Mouse (Mus musculus) heart, adult 2 months (tissue): ENCODE measurements around the gene Srrm2. TPM values are rescaled to one million over a fixed set of nuclear protein-coding genes. Genes with fewer than 3 reads are reported as not detected.
A peak's percentile ranks its signal among the peaks of the same experiment; 100 is the strongest.

ENCODE experiments used
- DNase-seq, 2 experiments: peaks; one replicate each; pipeline ENCODE4 v3.0.0; 2021
- H3K27ac ChIP-seq: fragments of 200-600 bp; 2 replicates; pipeline ENCODE4 v1.8.1; 2022
- H3K27me3 ChIP-seq: fragments of 200-500 bp; 2 replicates; pipeline ENCODE4 v1.6.1; 2012; ENCODE audit warnings: mild to moderate bottlenecking, low read length, inconsistent platforms, mixed read lengths; ENCODE audit not compliant: control insufficient read depth, insufficient read depth
- H3K36me3 ChIP-seq: fragments of 200-500 bp; 2 replicates; pipeline ENCODE4 v1.6.1; 2012; ENCODE audit warnings: low read length, inconsistent platforms; ENCODE audit not compliant: control insufficient read depth, insufficient read depth
- H3K4me1 ChIP-seq: fragments of 200-500 bp; 2 replicates; pipeline ENCODE4 v1.6.1; 2011; ENCODE audit warnings: low read length; ENCODE audit not compliant: control insufficient read depth, insufficient read depth
- H3K4me3 ChIP-seq: fragments of 200-600 bp; 2 replicates; pipeline ENCODE4 v1.8.1; 2022
- H3K79me2 ChIP-seq: fragments of 200-500 bp; replicated peaks from 2 replicates; pipeline ENCODE4 v1.6.1; 2012; ENCODE audit warnings: mild to moderate bottlenecking, inconsistent platforms, low read length, moderate library complexity, mixed read lengths; ENCODE audit not compliant: control insufficient read depth, insufficient read depth
- H3K9ac ChIP-seq: fragments of 200-500 bp; 2 replicates; pipeline ENCODE4 v1.6.1; 2012; ENCODE audit warnings: low read depth, mild to moderate bottlenecking, control low read depth, inconsistent platforms, low read length, mixed read lengths
- CTCF ChIP-seq: fragments of 200-600 bp; IDR thresholded peaks from 2 replicates; pipeline ENCODE4 v1.8.1; 2022; ENCODE audit warnings: antibody characterized with exemption, mild to moderate bottlenecking, moderate library complexity
- EP300 ChIP-seq: fragments of 200-500 bp; IDR thresholded peaks from 2 replicates; pipeline ENCODE4 v1.6.1; 2011; ENCODE audit warnings: low read depth, low read length, control low read depth; ENCODE audit not compliant: insufficient read depth
- POLR2A ChIP-seq: fragments of 200-500 bp; IDR thresholded peaks from 2 replicates; pipeline ENCODE4 v1.6.1; 2011; ENCODE audit warnings: mild to moderate bottlenecking, low read depth, low read length, control low read depth; ENCODE audit not compliant: insufficient read depth
- WGBS: fragments of 180-500 bp; shearing (Covaris S2); methylation state at CpG from one replicate; pipeline ENCODE4 v1.1.7; 2018; 5-methylcytosine and 5-hydroxymethylcytosine counted together
- intact Hi-C: fragments of 180-260 bp; cut with DNase I; formaldehyde crosslinking; loops from one replicate; pipeline ENCODE4 v1.15.1; 2025
- polyA plus RNA-seq: library from polyadenylated mRNA; depleted of rRNA; stranded (reverse); fragments of >200 nt; gene quantifications from 2 replicates; pipeline ENCODE4 v1.2.3, GENCODE M21; 2012
- total RNA-seq, 2 experiments: library from RNA; stranded (reverse); gene quantifications; 2 replicates each; pipeline ENCODE4 v1.2.3; 2021

The Srrm2 gene
- total and polyA plus RNA-seq, 3 experiments, result 157 to 318 (median 161) TPM

DNA sequence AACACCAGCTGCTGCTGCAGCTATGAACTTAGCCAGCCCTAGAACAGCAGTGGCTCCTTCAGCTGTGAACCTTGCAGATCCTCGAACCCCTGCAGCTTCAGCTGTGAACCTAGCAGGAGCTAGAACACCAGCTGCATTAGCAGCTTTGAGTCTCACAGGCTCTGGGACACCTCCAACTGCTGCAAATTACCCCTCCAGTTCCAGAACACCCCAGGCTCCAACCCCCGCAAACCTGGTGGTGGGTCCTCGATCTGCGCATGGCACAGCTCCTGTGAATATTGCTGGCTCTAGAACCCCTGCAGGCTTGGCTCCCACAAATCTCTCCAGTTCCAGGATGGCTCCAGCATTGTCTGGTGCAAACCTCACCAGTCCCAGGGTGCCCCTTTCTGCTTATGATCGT is 30.4 kb downstream of the Srrm2 start:
- no peaks in the 10 kb centered on the region for H3K79me2 ChIP-seq
- no peak overlapping the region for H3K4me3 ChIP-seq
- no peaks in the 10 kb centered on the region for H3K27me3 ChIP-seq
- H3K4me1 ChIP-seq, result no peaks in the 10 kb centered on the region
- TF ChIP-seq CTCF (no peak), POLR2A (no peak), EP300 (no peak)
- no peak overlapping the region for H3K9ac ChIP-seq
- 96% methylated on average over 5 of the region's 5 CpGs for WGBS
- no peak overlapping the region for H3K27ac ChIP-seq
- no peak for DNase-seq
- intact Hi-C loops, result no loop called here
- H3K36me3 ChIP-seq, result peaks cover 22% of the 10 kb centered on the region

DNA sequence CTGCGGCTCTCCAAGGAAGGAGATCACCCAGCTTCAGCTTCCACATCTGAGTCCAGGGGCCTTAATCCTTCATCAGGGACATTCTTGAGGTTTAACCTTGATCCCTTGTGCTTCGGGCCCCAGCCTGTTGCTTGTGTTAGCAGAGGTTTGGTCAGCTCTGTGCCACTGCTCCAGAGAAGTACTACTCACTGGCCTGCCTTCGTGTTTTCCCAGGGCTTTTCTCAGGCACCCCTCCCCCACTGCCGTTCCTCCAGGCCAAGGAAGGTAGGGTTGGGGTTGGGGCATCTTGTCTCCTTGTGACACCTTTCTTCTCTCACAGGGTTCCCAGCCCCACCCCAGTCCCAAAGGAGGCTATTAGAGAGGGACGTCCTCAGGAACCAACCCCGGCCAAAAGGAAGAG is 31.8 kb downstream of the Srrm2 start:
- TF ChIP-seq EP300 (no peak), POLR2A (no peak), CTCF (no peak)
- H3K36me3 ChIP-seq, result peaks cover 19% of the 10 kb centered on the region
- intact Hi-C loops, result no loop called here
- no peak for DNase-seq
- no peak overlapping the region for H3K4me3 ChIP-seq
- H3K79me2 ChIP-seq, result no peaks in the 10 kb centered on the region
- H3K4me1 ChIP-seq, result no peaks in the 10 kb centered on the region
- no peak overlapping the region for H3K9ac ChIP-seq
- no peak overlapping the region for H3K27ac ChIP-seq
- H3K27me3 ChIP-seq, result no peaks in the 10 kb centered on the region
- WGBS, result 60% methylated on average over 6 of the region's 6 CpGs

DNA sequence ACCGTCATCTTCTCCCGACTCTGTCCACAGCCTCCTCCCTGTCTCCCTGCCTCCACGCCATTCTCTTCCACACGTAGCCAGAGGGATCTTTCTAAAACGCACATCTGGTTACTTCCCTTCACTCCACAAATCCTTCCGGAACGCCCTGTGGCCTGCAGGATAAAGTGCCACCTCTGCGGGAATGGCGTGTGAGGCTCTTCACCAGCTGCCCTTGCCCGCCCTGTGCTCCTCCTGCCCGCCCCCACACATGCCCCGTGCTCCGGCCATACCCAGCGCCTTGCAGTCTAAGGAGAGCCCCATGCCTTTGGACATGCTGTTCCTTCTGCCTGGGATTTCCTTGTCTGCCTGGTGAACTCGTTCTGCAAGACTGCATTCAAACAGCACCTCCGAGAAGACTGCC is 32.7 kb downstream of the Srrm2 start:
- TF ChIP-seq CTCF, result no peak
- TF ChIP-seq EP300, result no peak
- no peak for TF ChIP-seq POLR2A
- peaks cover 14% of the 10 kb centered on the region for H3K36me3 ChIP-seq
- intact Hi-C loops, result no loop called here
- DNase-seq, result no peak
- H3K27ac ChIP-seq, result no peak overlapping the region
- H3K4me3 ChIP-seq, result no peak overlapping the region
- H3K4me1 ChIP-seq, result no peaks in the 10 kb centered on the region
- H3K9ac ChIP-seq, result no peak overlapping the region
- H3K79me2 ChIP-seq, result no peaks in the 10 kb centered on the region; the same call in 1 of the 2 replicates
- H3K27me3 ChIP-seq, result no peaks in the 10 kb centered on the region
- 76% methylated on average over 16 of the region's 16 CpGs for WGBS

DNA sequence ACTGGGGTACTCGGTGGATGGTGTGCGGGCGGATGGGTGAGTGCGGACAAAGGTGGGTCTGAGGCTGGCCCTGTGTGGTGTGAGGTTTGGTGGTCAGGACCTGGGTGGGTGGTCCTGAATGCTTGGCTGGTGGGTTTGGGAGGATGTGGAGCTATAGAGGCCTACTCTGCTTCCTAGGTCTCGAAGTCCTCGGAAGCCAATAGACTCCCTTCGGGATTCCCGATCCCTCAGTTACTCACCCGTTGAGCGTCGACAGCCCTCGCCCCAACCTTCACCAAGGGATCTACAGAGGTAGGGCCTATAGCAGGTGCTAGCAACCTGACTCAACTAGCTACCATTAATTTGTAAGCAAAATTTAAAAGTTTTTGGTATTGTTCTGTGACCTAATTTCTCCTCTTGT is 33.3 kb downstream of the Srrm2 start:
- TF ChIP-seq EP300 (no peak), CTCF (no peak), POLR2A (no peak)
- no peaks in the 10 kb centered on the region for H3K4me1 ChIP-seq
- H3K79me2 ChIP-seq, result peaks cover 2% of the 10 kb centered on the region; the same call in 1 of the 2 replicates
- peaks cover 14% of the 10 kb centered on the region for H3K36me3 ChIP-seq
- DNase-seq, result no peak
- H3K27ac ChIP-seq, result no peak overlapping the region
- H3K27me3 ChIP-seq, result no peaks in the 10 kb centered on the region
- H3K9ac ChIP-seq, result no peak overlapping the region
- intact Hi-C loops, result no loop called here
- H3K4me3 ChIP-seq, result no peak overlapping the region
- 88% methylated on average over 12 of the region's 12 CpGs for WGBS

DNA sequence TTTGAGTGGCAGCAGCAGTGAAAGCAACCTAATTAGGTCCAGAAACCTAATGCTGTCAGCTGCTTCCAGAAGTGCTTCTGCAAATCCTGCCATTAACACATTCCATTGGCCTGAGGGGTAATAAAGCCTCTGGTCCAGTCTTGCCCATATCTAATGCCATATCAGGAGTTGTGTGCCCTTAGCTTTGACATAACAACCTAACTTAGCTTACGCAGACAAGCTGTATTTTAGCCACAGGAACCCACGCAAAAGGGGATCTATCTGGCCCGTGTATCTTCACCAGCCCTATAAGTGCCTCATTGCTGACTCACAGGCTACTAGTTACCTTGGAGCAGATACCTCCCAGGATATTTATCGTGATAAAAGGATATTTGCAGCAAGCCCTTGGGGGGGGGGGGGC is 35.3 kb downstream of the Srrm2 start:
- Histone ChIP-seq H3K36me3 (peaks cover 14% of the 10 kb centered on the region), H3K27me3 (no peaks in the 10 kb centered on the region), H3K27ac (no peak overlapping the region), H3K79me2 (peaks cover 2% of the 10 kb centered on the region; the same call in 1 of the 2 replicates), H3K4me1 (no peaks in the 10 kb centered on the region), H3K9ac (no peak overlapping the region), H3K4me3 (no peak overlapping the region)
- intact Hi-C loops, result no loop called here
- no peak for DNase-seq
- WGBS, result 66% methylated on average over 4 of the region's 4 CpGs
- TF ChIP-seq EP300 (no peak), CTCF (no peak), POLR2A (no peak)

DNA sequence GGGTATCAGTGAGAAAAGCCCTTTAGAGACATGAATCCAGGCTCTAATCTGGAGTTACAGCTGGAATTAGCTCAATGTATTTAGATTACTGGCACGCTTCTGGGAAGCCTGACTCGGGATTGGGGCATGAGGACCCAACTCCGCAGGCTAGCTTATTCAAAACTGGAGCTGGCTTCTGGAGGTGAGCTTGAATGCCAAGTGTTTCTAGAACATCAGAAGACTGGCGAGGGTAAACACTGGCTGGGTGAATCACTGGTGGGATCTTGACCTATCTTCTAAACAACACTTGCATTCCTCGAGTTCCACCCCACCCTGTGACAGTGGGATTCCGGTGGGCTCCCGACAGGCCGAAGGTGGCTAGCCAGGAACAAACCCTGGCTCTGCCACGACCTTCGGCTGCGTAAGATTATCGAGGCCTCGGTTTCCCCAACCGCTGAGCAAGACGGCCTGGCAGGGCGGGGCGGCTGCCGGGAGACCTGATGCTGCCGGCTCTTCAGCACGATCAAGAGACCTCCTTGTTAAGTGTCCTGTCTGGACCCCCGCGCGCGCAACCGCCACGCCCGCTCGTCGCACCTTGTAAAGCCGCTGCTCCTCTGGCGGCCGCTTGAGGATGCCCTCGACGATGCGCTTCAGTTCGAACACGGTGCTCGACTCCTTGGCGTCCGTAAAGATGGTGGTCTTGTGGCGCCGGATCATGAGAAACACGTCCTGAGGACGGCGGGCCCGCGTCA is 38.1 kb downstream of the Srrm2 start:
- H3K36me3 ChIP-seq, result peaks cover 14% of the 10 kb centered on the region
- under 1% methylated on average over 47 of the region's 47 CpGs for WGBS
- peak overlapping the region; percentile 80 for H3K9ac ChIP-seq
- peak overlapping the region; percentile 83 for H3K4me3 ChIP-seq
- intact Hi-C loops, result loop anchor here (1.0 to 2.0 kb wide), 2 partner anchors 26 to 58 kb away; partner anchors contain the start of gene Flywch1
- H3K27ac ChIP-seq, result peak overlapping the region; percentile 76
- no peaks in the 10 kb centered on the region for H3K4me1 ChIP-seq
- peaks cover 2% of the 10 kb centered on the region; the same call in 1 of the 2 replicates for H3K79me2 ChIP-seq
- no peaks in the 10 kb centered on the region for H3K27me3 ChIP-seq
- DNase-seq, result peak in 1 of 2 experiments; percentile 29
- TF ChIP-seq CTCF, result 0 out of 2 replicates have a peak, but pooled peaks have one; percentile 9
- TF ChIP-seq EP300, result no peak
- no peak for TF ChIP-seq POLR2A
